Mouse (Mus musculus): Measurements from ENCODE around the gene Lsamp.

The Lsamp gene

GRCm38 (mm10) chr16:41675774-41676173 is 1691.6 kb downstream of the Lsamp start:
- in situ Hi-C loops (cut with MboI; ENCODE audit: unreplicated experiment in 2 of 2): no loop called here

- in situ Hi-C loops (cut with MboI; ENCODE audit: unreplicated experiment in 2 of 2): no loop called here
These were observed 1708.3 kb downstream of the Lsamp start for GRCm38 (mm10) chr16:41692435-41692834.

GRCm38 (mm10) chr16:41701790-41702428 is 1717.7 kb downstream of the Lsamp start:
- in situ Hi-C loops (cut with MboI; ENCODE audit: unreplicated experiment in 2 of 2): no loop called here

GRCm38 (mm10) chr16:41728900-41729585 is 1744.9 kb downstream of the Lsamp start:
- in situ Hi-C loops (cut with MboI; ENCODE audit: unreplicated experiment in 2 of 2): no loop called here

- in situ Hi-C loops (cut with MboI; ENCODE audit: unreplicated experiment in 2 of 2): no loop called here
These were observed 1745.8 kb downstream of the Lsamp start for GRCm38 (mm10) chr16:41729911-41730310.

GRCm38 (mm10) chr16:41745037-41745436 is 1760.9 kb downstream of the Lsamp start:
- in situ Hi-C loops (cut with MboI; ENCODE audit: unreplicated experiment in 2 of 2): no loop called here

- in situ Hi-C loops (cut with MboI; ENCODE audit: unreplicated experiment in 2 of 2): no loop called here
These were observed 1762.2 kb downstream of the Lsamp start for GRCm38 (mm10) chr16:41746235-41746911.

GRCm38 (mm10) chr16:41747874-41748273 is 1763.7 kb downstream of the Lsamp start:
- in situ Hi-C loops (cut with MboI; ENCODE audit: unreplicated experiment in 2 of 2): no loop called here

- in situ Hi-C loops (cut with MboI; ENCODE audit: unreplicated experiment in 2 of 2): no loop called here
These were observed 1764.6 kb downstream of the Lsamp start for GRCm38 (mm10) chr16:41748759-41749158.

- in situ Hi-C loops (cut with MboI; ENCODE audit: unreplicated experiment in 2 of 2): no loop called here
These were observed 1780.1 kb downstream of the Lsamp start for GRCm38 (mm10) chr16:41764285-41764684.

- in situ Hi-C loops (cut with MboI; ENCODE audit: unreplicated experiment in 2 of 2): no loop called here
These were observed 1787.4 kb downstream of the Lsamp start for GRCm38 (mm10) chr16:41771427-41772125.

- in situ Hi-C loops (cut with MboI; ENCODE audit: unreplicated experiment in 2 of 2): no loop called here
These were observed 1793.4 kb downstream of the Lsamp start for GRCm38 (mm10) chr16:41777586-41777985.

- in situ Hi-C loops (cut with MboI; ENCODE audit: unreplicated experiment in 2 of 2): no loop called here
These were observed 1801.4 kb downstream of the Lsamp start for GRCm38 (mm10) chr16:41785600-41785999.

GRCm38 (mm10) chr16:41786704-41787103 is 1802.5 kb downstream of the Lsamp start:
- in situ Hi-C loops (cut with MboI; ENCODE audit: unreplicated experiment in 2 of 2): no loop called here

GRCm38 (mm10) chr16:41787146-41787545 is 1803.0 kb downstream of the Lsamp start:
- in situ Hi-C loops (cut with MboI; ENCODE audit: unreplicated experiment in 2 of 2): no loop called here

GRCm38 (mm10) chr16:41790016-41790415 is 1805.9 kb downstream of the Lsamp start:
- in situ Hi-C loops (cut with MboI; ENCODE audit: unreplicated experiment in 2 of 2): no loop called here

GRCm38 (mm10) chr16:41820369-41820768 is 1836.2 kb downstream of the Lsamp start:
- in situ Hi-C loops (cut with MboI; ENCODE audit: unreplicated experiment in 2 of 2): no loop called here

- in situ Hi-C loops (cut with MboI; ENCODE audit: unreplicated experiment in 2 of 2): loop anchor here in 1 of 2 experiments (25.0 kb wide), 1 partner anchor 565 kb away; no protein-coding TSS in a partner anchor
These were observed 1842.9 kb downstream of the Lsamp start for GRCm38 (mm10) chr16:41826899-41827604.

GRCm38 (mm10) chr16:41827605-41827948 is 1843.4 kb downstream of the Lsamp start:
- in situ Hi-C loops (cut with MboI; ENCODE audit: unreplicated experiment in 2 of 2): loop anchor here in 1 of 2 experiments (25.0 kb wide), 1 partner anchor 565 kb away; no protein-coding TSS in a partner anchor

GRCm38 (mm10) chr16:41834637-41835036 is 1850.5 kb downstream of the Lsamp start:
- in situ Hi-C loops (cut with MboI; ENCODE audit: unreplicated experiment in 2 of 2): loop anchor here in 1 of 2 experiments (25.0 kb wide), 1 partner anchor 572 kb away; no protein-coding TSS in a partner anchor

All from v-Abl transformed pro-B cells (cell line).